Mouse (Mus musculus) spleen, postnatal 10 days (tissue): ENCODE results near the gene Mrps6.

ENCODE experiments used
- DNase-seq, 2 experiments: peaks; one replicate each; pipeline ENCODE4 v3.0.0; 2021 to 2022; ENCODE audit warnings: low spot score in 2 of 2

The Mrps6 gene

DNA sequence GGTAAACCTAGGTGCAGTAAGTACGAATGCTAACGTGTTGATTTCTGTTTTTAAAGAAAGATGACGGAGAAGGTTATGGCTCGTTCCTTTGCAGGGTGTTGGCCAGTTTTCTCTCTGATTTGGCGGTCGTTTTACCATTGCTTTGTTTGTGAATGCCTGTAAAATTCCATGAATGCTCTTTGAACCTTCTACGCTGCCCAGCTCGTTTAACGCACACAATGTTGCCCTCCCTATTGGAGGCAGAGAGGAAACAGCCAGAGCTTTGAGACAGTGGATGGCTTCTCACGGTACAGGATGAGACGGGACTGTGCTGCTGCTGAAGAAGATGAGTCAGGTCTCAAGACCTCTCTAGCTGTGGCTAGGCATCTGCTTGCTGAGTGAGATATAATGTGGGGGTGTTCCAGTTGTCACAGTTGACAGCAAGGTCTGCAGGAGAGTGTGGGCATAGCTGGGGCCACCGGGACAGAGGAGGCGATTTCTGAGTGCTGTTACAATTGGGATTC, 61.0 kb downstream of the Mrps6 start:
- no peak for DNase-seq

DNA sequence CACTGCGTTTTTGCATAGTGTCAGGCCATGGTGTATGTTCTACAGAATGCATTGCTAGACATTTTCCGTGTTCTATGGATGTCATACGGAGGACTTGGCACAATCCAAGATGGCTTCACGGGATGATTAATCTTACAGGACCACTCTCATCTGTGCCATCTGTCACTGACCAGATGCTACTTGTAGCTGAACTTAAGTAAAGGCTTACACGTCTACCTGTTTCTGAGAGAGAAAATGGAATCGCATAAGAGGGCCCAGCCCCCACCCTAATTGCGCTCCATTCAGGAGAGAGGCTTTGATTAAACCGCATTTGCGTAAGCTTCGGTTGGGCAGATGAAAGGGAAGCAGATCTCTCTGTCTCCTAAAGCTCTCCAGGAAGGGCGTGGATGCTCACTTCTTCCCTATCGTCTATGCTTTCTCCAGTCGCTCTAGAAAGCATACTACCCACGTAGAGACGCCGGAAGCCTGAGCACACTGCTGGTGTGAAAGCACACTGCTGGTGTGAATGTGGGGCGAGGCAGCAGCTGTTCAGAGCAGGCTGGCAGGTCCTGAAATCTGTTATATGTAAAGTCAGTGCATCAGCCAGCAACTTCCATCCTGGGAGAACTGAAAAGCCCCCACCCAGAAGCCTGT, 62.9 kb downstream of the Mrps6 start:
- no peak for DNase-seq

DNA sequence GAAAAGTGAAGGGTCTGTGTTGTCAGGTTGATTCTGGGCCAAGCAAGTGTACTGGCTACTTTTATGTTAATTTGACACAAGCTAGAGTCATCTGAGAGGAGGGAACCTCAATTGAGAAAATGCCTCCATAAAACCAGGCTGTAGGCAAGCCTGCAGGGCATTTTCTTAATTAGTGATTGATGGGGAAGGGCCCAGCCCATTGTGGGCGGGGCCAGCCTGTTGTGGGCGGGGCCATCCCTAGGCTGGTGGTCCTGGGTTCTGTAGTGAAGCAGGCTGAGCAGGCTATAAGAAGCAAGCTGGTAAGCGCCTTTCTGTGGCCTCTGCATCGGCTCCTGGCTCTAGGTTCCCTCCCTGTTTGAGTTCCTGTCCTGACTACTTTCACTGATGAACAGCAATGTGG, 69.2 kb downstream of the Mrps6 start:
- no peak for DNase-seq

DNA sequence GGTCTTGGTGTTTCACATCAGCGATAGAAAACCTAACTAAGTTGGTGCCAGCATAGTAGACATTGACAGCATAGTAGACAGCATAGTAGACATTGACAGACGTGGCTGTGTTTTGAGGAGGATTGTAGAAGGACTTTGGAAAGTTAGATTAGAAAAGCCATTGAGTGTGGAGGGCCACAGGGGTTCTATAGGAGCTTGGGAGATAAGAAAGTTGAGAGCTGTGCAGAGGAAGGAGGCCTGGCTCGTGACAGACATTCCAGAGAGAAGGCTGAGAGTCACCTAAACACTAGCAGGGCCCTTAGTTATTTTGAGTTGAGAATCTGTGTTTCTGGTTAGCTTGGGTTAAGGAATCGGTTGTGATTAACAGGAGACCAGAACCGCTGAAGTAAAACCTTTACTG, 69.6 kb downstream of the Mrps6 start:
- DNase-seq: no peak

DNA sequence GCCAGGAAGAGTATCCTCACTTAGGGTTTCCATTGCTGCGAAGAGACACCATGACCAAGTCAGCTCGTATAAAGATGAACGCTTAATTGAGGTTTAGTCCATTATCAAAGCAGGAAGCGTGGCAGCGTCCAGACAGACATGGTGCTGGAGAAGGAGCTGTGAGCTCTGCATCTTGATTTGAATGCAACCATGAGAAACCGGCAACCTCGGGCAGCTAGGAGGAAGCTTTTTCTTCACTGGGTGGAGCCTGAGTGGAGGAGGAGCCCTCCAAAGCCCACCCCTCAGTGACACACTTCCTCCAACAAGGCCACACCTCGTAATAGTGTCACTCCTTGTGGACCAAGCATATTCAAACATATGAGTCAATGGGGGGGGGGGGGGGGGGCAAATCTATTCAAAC, 71.8 kb downstream of the Mrps6 start:
- DNase-seq: no peak

DNA sequence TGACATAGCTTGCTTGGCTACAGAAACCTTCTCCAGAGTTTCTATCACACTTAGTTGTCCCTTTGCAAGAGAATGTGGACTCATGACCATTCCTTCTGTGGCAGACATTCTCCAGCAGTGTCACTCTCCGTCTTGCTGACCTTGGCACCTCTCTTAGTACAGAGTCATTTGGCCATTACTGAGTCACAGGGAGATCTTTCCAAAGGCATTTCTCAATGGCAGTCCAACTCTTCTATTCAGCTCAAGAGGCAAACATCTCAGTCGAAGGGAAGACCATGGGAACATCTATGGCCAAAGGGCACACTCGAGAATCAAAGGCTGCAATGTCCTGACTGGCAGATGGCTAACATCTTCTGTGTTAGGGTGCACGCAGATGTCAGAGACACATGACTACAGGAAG, 74.4 kb downstream of the Mrps6 start:
- no peak for DNase-seq

DNA sequence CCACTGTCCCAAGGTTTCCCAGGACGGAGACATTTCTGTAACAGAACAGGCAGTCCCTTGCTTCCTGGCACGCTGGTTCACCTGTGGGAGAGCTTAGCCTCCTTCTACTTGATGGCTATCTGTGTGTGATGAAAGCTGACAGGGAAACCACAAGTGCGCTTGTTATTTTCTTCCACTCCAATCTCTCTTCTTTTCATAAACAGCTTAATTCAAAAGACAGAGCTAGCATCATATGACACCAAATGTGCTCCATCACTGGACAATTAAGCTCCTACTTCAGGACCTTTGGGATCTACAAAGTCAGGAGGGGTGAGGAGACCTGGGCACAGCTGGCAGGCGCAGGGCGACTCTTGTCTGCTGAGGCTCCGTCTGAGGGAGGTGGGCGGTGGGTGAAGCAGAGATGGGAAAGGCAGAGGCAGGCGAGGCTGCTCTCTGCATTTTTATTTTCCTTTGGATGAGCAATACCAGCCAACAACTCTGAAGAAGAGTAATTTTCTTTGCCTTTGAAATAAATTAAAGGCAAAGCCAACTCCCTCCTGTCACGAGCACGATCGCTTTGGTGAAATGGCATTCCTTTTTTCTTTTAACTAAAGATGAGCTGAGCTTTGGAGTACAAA, 76.2 kb downstream of the Mrps6 start:
- no peak for DNase-seq

DNA sequence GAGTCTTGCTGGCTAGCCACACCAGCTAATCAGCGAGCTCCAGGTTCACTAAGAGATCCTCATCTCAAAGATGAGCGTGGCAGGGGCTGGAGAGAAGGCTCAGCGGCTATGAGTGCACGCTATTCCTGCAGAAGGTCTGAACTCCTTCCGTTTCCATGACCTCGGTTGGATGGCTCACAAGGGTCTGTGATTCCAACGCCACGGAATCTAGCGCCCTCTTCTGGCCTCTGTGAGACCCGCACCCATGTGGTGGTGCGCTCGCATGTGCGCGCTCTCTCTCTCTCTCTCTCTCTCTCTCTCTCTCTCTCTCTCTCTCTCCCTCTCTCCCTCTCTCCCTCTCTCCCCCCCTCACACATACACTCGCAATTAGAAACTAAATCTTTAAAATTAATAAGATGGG, 78.2 kb downstream of the Mrps6 start:
- no peak for DNase-seq

DNA sequence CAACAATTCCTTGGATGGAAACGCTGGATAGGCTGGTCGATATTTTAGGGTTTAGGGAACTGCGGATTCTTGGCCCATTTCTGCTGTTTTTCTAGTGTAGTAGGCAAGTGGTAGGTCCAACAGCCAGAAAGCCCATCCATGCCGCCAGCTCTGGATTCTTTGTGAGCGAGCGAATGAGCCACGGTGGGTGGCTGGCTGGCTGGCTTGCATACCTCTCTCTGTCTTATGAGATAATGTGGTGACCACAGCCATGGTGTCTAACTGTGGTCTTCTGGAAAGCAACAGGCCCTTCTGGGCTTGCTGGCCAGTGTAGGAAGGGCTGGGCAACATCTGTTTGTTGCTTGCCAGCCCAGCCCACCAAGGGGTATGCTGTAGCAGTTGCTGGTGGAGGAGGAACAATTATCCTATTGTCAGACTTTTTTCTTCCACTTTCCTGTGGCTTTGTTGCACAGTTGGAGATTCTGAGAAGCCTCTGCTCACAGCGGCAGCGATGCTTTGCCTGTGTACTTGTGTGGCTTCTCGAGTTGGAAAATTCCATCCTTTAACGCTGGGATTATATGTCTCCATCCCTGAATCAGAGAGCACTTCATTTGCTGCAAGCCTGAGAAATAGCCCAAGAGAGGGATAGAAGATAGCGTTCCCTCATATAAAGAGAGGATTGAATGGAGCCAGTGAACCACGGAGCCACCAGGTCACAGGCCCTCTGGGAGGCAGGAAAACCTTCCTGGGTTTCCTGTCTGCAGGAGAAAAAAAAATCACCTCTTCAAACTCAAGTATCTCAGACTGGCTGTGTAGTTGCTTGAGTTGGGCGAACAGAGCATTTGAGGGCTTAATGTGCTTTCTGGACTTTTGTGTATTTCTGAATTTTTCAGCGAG, 81.6 kb downstream of the Mrps6 start:
- DNase-seq: no peak

DNA sequence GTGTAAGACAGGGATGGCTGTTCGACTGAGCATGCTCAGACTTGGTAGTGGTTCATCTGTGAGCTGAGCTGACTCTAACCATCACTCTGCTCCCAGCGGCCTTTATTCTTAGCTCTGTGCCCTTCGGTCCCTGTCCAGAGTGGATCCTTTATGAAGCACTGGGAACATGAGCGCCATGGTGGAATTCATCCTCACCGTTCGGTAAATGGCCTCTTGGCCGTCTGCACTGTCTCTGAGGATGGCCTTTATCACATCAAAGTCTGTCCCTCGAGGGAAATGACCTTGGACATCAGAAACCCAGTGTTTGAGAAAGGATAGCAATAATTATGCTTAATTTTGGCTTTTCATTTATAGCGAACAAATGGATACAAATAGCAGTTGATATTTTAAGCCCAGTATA, 82.3 kb downstream of the Mrps6 start:
- DNase-seq: no peak

DNA sequence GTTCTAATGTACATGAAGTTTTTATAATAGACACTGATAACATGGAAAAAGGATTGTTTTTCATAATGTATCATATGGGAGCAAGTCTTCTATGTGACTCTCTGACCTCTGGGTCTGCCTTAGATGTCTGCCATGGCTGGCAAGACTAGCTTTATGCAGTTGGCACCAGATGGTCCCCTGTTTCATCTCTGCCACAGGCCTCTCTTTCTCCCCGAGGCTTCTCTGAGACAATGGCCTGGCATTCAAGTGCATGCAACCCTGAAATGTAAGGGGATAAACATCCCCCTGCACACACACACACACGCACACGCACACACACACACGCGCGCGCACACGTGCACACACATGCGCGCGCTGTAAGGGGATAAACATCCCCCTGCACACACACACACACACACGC, 83.0 kb downstream of the Mrps6 start:
- DNase-seq: no peak

DNA sequence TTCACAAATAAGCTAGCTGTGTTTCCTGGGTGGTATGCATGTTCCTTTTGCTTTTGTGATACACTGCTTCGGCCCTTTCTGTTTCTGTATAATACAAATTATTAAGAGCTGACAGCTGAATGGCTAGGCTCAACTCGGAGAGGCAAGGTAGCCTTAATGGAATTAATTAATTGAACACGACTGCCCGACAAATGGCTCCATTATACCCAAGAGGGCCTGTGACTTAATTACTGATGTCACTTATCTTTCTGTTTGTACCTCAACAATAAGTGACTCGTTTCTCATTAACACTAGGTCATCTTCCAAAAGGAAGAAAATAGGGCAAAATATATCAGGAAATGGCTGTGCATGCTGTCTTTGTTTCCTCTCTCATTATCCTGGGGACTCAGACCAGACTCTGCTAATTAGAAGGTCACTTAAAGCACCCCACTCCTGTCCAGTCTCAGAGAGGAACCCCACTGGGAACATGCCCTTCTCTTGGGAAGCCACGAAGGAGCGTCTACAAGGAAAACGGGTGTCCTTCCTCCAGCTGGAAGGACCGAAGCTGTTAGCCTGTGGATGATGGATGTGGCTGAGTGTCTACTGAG, 84.4 kb downstream of the Mrps6 start:
- DNase-seq: no peak

DNA sequence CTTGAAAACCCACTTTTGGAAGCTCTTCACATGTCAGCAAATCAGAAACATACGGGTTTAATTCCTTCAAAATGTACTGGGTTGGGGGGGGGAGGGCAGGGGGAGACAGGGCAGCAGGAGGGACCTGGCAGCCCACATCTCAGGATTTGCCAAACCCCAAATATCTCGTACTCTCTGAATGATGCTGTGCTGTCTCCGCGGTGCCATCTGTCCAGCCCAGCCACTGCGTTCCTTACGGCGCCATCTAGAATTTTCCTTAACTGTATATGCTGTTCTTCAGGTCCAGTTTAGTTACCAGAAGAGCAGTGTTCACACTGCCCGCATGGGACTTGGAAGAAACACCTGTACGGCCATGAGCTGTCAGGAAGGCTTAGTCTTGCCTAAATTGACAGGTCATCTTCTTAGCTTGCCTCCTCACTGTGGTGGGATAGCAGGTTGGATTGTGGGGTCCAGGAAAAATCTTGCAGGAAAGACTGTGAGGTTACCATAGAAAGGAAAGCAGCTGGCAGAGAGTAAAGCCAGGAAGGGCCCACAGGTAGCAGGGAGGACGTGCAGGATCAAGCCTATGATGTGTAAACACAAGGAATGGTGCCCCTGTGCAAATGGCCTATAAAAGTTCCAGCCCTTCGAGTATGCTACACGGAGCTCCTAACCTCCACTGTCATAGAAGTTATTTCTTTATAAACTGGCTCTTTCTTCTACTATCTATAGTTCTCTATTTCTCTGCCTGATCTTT, 89.7 kb downstream of the Mrps6 start:
- no peak for DNase-seq

DNA sequence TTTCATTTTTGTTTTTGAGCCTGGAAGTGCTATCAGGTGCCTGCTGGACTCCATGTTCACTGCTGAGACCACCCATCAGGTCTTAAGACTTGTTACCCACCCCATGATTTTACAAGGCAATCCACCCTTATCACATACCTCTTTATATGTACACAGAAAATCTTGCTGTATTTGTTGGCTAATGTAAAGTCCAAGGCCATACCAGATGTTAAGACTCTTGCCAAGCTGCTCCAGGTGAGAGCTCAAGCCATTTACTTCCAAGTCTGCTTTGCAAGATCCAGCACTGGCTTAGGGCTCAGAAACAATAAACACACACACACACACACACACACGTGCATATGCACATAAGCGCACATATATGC, 90.3 kb downstream of the Mrps6 start:
- DNase-seq: no peak

DNA sequence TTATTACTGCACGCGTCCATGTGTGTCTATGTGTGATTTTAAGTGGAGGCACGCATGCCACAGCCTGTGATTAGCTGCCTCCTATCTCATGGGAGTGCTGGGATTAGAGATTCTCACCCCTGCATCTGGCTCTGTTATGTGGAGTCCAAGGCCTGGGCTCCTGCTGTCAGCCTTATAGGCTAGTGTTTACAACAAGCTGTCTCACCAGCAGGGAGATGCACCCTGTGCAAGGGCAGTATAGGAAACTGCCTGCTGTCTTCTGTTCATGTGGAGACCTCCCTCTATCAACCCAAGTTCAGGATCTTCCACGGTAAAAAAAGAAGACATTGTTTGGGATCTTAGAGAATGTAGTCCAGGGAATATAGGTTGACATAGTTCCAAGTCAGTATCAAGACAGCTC, 92.9 kb downstream of the Mrps6 start:
- DNase-seq: no peak

DNA sequence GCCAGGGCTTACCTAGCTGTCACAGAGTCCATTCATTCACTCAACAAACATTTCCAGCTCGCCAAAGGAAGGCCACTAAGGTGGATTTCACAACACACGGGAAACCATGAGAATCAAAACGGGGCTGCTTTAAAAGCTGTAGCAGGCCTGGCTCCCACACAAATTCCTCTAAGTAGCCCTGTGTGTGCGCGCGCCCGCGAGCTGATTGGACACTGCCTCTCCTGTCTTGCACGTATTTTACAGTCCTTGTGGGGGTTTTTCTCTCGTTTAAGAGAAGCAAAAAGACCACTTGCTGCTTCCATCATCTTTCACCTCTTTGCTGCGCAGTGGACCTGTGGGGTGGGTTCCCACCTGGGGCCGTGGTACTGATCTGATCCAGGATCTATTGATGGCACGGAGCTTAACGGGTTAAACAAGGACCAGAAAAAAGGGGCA, 100.0 kb downstream of the Mrps6 start:
- no peak for DNase-seq

DNA sequence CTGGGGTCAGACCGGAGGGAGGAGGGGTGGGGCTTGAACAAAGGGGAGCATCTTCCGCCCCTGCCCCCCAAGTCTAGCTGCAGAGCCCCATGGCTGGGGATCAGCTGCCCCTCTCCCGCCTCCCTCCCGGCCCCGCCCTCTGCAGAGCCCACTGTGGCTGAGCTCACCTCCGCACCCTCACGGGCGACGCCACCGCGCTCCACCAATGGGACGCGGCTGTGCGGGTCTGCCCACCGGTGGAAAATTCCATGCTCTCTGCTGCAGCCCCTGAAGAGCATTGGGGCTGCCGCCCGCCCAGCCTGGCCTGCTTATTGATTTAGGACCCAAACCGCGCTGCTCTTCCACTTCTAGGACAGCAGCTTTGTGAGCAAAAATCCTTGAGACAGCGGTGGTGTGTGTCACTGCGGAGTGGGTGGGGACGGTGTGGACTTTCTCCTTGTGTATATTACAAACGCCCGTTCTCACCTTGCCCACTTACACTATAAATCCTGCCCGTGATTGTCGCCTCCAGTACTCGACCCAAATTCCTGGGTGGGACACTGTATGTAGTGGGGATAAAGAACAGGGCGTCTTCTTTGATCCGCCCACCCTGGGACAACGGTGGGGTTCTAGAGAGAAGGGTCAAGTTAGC, 100.5 kb downstream of the Mrps6 start:
- no peak for DNase-seq

DNA sequence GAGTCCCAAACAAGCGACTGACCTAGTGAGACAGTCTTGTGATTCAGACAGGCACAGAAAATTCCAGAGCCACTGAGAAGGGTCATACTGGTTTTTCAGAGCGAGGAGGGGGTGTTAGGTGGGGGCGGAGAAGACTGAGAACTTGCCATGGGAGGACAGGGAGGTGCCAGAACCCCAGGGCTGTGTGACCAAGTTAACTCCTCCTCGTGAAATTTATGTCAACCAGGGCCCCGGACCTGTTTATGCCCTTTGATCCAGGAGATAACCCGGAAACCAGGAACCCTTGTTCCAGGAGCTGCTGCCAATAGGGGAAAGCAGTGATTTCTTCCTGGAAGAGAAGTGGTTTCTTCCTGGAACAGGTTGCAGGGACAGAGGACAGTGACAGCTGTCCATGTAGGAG, 101.0 kb downstream of the Mrps6 start:
- DNase-seq: no peak
